Mouse (Mus musculus): ENCODE measurements at regions not wholly inside any gene's neighbourhood (a gene's known extent, or its start where the extent isn't known, plus 50 kb on each side); places are given as distances from the start of the nearest gene placed in this dataset.

DNA sequence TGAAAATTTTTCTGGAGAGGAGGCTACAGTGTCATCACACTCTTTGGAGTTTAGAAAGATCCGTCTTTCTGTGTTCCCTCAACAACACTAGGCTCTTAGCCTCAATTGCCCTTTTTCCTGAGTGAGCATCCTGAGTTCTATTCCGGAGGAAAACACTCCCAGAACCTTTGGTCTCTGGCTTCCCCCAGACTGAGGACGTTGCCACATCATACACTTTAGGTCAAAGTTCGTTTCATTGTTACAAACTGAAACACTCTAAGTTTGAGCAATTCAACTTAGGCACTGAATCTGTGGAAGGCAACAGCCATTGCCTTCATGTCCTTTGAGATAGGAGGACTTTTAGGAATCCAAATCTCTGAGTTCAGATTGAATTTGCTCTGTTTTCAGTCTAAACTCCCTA lies 85.0 kb downstream of the Arl4a start:
- DNase-seq (ENCODE audit: low read depth, low spot score), result no peak
- no peaks in the 10 kb centered on the region for H3K36me3 ChIP-seq (ENCODE audit: control insufficient read depth, insufficient read depth, low read length, poor library complexity, severe bottlenecking)
- no peaks in the 10 kb centered on the region; the same call in 1 of the 2 replicates for H3K27me3 ChIP-seq (ENCODE audit: control insufficient read depth, insufficient read depth, low read length, poor library complexity, severe bottlenecking)

DNA sequence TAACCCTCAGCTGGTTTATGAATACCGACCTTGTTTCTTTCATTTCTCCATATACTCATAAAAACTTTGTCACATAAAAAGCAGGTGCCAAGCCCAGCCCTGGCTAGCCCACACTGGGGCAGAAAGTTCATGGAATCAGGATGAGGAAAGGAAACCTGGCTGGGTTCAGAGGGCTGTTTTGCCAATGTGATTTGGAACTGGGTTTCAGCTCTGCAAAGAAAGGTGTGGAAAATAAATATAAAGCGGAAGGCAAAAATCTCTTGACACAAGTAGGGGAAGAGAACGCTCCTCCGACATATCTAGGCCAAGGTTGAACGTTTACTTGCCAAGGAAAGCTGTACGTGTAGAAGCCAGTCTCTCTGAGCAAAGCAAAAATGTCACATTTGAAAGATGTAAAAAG lies 85.9 kb downstream of the Arl4a start:
- H3K27me3 ChIP-seq (ENCODE audit: control insufficient read depth, insufficient read depth, low read length, poor library complexity, severe bottlenecking), result no peaks in the 10 kb centered on the region; the same call in 1 of the 2 replicates

DNA sequence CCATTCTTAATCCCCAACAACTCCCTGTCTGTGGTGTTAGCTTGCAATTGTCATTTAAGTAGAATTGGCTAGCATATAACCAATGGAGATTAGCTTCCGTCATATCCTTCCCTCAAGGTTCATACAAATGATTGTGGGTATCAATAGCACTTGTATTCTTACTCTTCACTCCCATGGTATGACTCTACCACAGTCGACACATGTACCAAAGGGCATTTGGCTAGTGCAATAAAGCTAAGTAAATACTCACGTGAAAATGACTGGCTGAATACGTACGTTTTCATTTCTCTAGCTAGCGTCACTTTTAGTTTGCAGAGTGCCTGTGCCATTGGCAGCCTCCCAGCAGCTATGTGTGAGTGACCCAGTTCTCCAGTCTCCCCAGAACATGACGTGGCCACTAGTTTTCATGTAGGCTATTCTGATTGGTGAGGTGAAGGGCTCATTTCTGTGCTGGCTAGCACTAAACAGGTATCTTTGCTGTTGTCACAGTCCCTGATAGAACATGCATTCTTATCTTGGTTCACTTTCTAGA lies 87.5 kb downstream of the Arl4a start:
- Histone ChIP-seq H3K27me3 (ENCODE audit: control insufficient read depth, insufficient read depth, low read length, poor library complexity, severe bottlenecking) (no peaks in the 10 kb centered on the region; the same call in 1 of the 2 replicates), H3K36me3 (ENCODE audit: control insufficient read depth, insufficient read depth, low read length, poor library complexity, severe bottlenecking) (no peaks in the 10 kb centered on the region)
- no peak for DNase-seq (ENCODE audit: low read depth, low spot score)

More for the DNA sequence above, 85.9 kb downstream of the Arl4a start:
- no peaks in the 10 kb centered on the region for H3K36me3 ChIP-seq (ENCODE audit: control insufficient read depth, insufficient read depth, low read length, poor library complexity, severe bottlenecking)
- no peak for DNase-seq (ENCODE audit: low read depth, low spot score)

DNA sequence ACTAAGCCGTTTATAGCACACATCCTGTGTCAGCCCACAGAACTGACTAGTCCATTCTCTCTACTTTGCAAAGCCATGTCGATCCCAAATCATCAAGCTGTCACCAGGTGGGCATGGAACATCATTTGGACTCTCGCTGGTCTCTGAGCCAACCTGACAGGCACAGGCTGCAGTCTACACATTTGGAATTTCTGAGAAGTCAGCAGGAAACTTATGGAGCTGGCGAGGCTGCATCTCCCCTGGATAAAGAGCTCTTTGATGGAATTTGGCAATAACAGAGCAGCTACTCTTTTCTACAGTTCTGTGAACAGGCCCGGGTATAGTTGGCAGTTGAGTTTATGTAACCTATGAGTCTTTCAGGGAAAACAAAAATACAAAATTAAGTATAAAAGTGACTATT lies 94.9 kb downstream of the Arl4a start:
- Histone ChIP-seq H3K36me3 (ENCODE audit: control insufficient read depth, insufficient read depth, low read length, poor library complexity, severe bottlenecking) (no peaks in the 10 kb centered on the region), H3K27me3 (ENCODE audit: control insufficient read depth, insufficient read depth, low read length, poor library complexity, severe bottlenecking) (no peaks in the 10 kb centered on the region)
- DNase-seq (ENCODE audit: low read depth, low spot score), result no peak

DNA sequence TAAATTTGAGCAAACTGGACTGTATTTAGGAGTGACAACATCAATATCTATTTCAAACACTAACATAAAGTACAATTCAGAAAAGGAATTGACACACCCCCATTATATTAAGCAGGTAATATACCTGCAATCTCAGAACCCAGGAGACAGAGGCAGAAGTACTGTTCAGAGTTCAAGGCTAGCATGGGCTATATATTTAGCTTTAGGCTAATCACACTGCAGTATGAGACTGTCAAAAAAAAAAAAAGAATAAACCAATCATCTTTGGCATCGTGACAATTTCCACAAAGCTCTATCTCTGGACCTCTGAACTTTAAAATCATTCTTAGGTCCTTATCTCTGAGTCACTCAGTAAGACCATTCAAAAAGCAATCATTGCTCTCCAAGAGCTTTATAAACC lies 96.7 kb downstream of the Arl4a start:
- no peak for DNase-seq (ENCODE audit: low read depth, low spot score)
- Histone ChIP-seq H3K27me3 (ENCODE audit: control insufficient read depth, insufficient read depth, low read length, poor library complexity, severe bottlenecking) (no peaks in the 10 kb centered on the region), H3K36me3 (ENCODE audit: control insufficient read depth, insufficient read depth, low read length, poor library complexity, severe bottlenecking) (no peaks in the 10 kb centered on the region)

DNA sequence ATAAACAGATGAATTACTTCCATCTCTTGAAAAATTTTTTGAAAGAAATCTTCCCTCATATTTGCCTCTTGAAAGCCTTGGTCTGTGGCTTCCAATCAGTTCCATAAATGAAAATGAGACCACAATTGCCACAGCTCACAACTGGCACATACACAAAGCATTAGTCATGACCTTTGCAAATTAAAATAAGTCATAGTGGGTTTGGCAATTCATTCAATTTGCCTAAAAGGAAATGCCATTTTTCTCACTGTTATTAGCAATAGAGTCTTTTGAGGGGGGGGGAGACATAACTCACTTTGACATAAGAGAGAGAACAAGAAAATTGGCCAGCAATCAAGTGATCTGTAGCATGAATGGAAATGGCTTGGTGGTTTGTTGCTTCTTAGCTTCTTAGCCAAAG lies 98.8 kb downstream of the Arl4a start:
- no peaks in the 10 kb centered on the region for H3K36me3 ChIP-seq (ENCODE audit: control insufficient read depth, insufficient read depth, low read length, poor library complexity, severe bottlenecking)
- DNase-seq (ENCODE audit: low read depth, low spot score), result no peak

DNA sequence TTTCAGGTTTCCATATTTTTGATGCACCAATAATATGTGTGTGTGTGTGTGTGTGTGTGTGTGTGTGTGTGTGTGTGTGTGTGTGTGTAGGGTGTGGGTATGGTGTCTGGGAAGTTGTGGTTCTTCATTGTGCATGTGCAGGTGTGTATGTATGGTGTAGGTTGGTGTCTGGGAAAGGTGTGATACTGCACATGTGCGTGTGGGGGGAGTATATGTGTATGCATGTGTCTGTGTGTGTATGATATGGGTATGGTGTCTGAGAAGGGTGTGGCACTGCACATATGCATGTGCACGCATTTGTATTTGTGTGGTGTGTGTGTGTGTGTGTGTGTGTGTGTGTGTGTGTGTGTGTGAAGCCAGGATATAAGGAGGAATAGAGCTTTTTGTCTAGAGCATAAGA lies 99.6 kb downstream of the Arl4a start:
- DNase-seq (ENCODE audit: low read depth, low spot score), result no peak
- H3K36me3 ChIP-seq (ENCODE audit: control insufficient read depth, insufficient read depth, low read length, poor library complexity, severe bottlenecking), result no peaks in the 10 kb centered on the region
- no peaks in the 10 kb centered on the region for H3K27me3 ChIP-seq (ENCODE audit: control insufficient read depth, insufficient read depth, low read length, poor library complexity, severe bottlenecking)

More for the DNA sequence above, 98.8 kb downstream of the Arl4a start:
- no peaks in the 10 kb centered on the region for H3K27me3 ChIP-seq (ENCODE audit: control insufficient read depth, insufficient read depth, low read length, poor library complexity, severe bottlenecking)

DNA sequence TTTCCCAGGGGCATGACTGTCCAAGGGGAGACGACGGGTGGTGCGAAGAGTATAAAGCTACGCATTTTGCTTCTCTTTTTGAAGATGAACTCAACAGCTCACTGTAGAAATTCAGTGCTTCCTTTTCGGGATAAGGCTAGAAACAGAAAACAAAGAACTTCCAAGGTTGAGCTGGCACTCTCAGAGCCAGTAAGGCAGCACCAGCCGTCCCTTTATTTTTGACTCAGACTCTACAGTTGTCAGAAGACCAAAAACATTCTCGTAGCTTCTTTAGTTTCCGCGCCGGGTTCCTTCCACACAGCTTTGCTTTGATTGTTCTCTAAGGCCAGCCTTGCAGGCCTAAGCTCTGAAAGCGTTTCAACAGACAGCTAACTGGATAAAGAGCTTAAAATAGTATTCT lies 101.5 kb downstream of the Arl4a start:
- H3K36me3 ChIP-seq (ENCODE audit: control insufficient read depth, insufficient read depth, low read length, poor library complexity, severe bottlenecking), result no peaks in the 10 kb centered on the region
- DNase-seq (ENCODE audit: low read depth, low spot score), result no peak
- no peaks in the 10 kb centered on the region for H3K27me3 ChIP-seq (ENCODE audit: control insufficient read depth, insufficient read depth, low read length, poor library complexity, severe bottlenecking)

DNA sequence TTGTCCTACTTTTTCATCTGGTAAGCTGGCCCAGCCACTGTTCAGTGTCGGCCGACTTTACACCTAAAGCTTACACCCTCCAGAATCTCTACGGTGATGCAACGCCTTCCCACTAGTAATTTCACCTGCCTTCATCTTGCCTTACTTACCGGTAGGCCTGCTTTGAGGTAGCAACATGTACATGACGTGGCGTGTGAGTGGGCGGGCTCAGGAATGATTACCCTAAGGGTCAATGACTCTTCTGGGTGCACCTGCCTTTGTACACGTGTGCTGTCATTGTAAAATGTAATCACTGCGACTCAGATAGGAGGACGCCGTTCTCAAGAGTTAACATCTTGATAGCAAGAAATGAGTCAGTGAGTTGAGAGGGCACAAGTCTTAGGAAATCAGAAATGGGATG lies 102.0 kb downstream of the Arl4a start:
- DNase-seq (ENCODE audit: low read depth, low spot score), result no peak
- Histone ChIP-seq H3K36me3 (ENCODE audit: control insufficient read depth, insufficient read depth, low read length, poor library complexity, severe bottlenecking) (no peaks in the 10 kb centered on the region), H3K27me3 (ENCODE audit: control insufficient read depth, insufficient read depth, low read length, poor library complexity, severe bottlenecking) (no peaks in the 10 kb centered on the region)

DNA sequence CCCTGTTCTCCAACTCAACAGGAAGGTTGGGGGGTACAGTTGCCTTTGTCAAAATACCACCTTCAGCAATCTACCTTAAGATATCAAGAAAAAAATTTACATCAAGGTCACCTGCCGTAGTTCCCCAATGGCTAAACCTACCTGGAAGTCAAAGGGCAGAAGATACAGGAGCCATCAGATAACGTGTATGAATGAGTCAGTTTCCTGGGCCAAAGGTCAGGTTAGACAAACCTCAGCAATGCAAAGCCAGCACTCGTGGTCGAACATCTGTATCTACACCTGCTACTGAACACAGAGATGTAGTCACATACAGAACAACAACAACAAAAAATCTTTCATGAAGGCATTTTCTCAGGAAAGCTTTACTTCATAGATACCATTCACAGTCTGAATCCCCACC lies 102.9 kb downstream of the Arl4a start:
- H3K36me3 ChIP-seq (ENCODE audit: control insufficient read depth, insufficient read depth, low read length, poor library complexity, severe bottlenecking), result no peaks in the 10 kb centered on the region
- H3K27me3 ChIP-seq (ENCODE audit: control insufficient read depth, insufficient read depth, low read length, poor library complexity, severe bottlenecking), result no peaks in the 10 kb centered on the region
- no peak for DNase-seq (ENCODE audit: low read depth, low spot score)

DNA sequence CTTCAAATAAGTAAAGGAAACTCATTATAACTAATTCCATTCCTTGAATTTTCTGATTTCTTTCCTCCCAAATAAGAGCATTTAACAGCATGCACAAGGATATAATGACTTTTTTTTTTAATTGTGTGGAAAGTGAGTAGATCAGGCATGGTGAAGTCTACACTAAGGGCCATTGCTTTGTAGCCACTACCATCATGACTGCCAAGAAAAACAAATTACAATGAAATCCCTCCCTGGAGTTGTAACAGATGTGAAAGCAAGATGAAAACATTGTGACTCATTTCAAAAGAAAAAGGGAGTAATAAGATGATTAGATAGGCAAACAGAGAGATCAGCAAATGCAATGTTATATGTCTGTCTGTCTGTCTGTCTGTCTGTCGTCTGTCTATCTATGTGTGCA lies 106.6 kb downstream of the Arl4a start:
- DNase-seq (ENCODE audit: low read depth, low spot score), result no peak
- Histone ChIP-seq H3K27me3 (ENCODE audit: control insufficient read depth, insufficient read depth, low read length, poor library complexity, severe bottlenecking) (no peaks in the 10 kb centered on the region), H3K36me3 (ENCODE audit: control insufficient read depth, insufficient read depth, low read length, poor library complexity, severe bottlenecking) (no peaks in the 10 kb centered on the region)

DNA sequence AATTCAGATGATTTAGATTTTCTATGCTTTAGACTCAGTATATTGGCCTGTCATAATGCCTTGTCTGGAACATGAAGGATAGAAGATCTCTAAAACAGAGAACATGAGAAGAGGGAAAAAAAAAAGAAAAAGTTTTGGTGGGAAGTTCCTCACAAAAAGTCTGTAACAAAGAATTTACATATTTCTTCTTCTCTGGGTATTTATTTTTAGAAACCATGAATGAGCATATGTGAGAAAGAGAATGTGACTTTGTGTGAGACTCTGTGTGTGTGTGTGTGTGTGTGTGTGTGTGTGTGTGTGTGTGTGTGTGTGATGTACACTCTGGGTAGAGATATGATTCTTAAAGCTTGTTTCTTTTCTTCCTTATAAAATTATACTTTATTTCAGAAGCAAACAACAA lies 109.9 kb downstream of the Arl4a start:
- Histone ChIP-seq H3K36me3 (ENCODE audit: control insufficient read depth, insufficient read depth, low read length, poor library complexity, severe bottlenecking) (no peaks in the 10 kb centered on the region), H3K27me3 (ENCODE audit: control insufficient read depth, insufficient read depth, low read length, poor library complexity, severe bottlenecking) (no peaks in the 10 kb centered on the region)
- no peak for DNase-seq (ENCODE audit: low read depth, low spot score)

DNA sequence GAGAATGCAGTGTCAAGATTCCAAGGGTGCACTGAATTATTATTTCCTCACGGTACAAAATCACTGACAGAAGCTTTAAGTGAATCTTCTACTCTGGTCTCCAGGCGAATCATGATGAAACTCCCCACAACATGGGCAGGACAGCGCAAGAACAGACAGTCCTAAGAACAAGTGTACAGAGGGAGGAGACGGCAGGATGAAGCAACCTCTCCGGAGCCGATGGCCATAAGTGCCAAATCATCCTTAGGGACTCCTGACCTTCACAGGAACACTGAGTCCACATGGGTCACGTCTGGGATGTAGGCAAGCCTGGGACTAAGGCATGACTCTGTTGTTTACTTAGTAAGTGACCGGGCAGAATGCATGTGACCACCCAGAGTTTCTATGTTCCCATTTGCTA lies 110.8 kb downstream of the Arl4a start:
- Histone ChIP-seq H3K27me3 (ENCODE audit: control insufficient read depth, insufficient read depth, low read length, poor library complexity, severe bottlenecking) (no peaks in the 10 kb centered on the region), H3K36me3 (ENCODE audit: control insufficient read depth, insufficient read depth, low read length, poor library complexity, severe bottlenecking) (no peaks in the 10 kb centered on the region)
- DNase-seq (ENCODE audit: low read depth, low spot score), result no peak

DNA sequence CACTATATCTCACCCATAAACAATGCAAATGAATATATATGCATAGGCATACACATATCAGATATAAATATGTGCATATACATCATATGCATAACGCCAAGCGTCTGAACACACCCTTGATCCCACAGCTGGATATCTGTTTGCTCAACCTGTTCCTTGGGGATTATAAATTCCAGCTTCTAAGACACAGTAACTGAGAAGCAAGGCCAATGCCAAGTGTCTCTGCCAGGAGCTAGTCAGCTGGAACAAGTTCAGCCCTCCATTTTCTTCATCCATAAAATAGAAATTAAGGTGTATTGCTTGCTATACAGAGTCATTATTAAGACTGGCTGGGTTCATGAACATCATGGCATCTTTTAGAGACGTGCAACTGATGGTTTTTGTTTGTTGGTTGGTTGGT lies 116.3 kb downstream of the Arl4a start:
- no peak for DNase-seq (ENCODE audit: low read depth, low spot score)
- Histone ChIP-seq H3K27me3 (ENCODE audit: control insufficient read depth, insufficient read depth, low read length, poor library complexity, severe bottlenecking) (no peaks in the 10 kb centered on the region), H3K36me3 (ENCODE audit: control insufficient read depth, insufficient read depth, low read length, poor library complexity, severe bottlenecking) (no peaks in the 10 kb centered on the region)

DNA sequence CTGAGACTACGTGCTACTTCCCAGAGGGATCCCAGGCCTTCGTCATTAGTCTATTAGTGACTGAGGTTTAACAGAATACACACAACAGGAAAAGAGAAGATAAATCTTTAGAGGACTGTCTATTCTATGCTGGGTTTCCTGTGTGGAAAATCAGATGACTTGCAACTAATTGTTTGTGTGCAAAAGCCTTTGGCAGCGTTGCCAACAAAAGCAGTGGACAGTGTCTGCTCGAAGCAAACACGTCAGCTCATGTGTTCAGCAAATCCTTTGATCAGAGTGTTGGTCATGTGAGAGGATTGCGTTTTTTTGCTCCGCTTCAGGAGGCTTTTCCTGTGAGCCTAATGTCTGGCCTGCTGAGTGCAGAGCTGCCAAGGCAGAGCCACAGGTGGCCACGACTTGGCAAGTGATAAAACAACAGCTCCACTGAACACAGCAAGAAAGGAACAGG lies 117.3 kb downstream of the Arl4a start:
- H3K27me3 ChIP-seq (ENCODE audit: control insufficient read depth, insufficient read depth, low read length, poor library complexity, severe bottlenecking), result no peaks in the 10 kb centered on the region
- no peak for DNase-seq (ENCODE audit: low read depth, low spot score)

DNA sequence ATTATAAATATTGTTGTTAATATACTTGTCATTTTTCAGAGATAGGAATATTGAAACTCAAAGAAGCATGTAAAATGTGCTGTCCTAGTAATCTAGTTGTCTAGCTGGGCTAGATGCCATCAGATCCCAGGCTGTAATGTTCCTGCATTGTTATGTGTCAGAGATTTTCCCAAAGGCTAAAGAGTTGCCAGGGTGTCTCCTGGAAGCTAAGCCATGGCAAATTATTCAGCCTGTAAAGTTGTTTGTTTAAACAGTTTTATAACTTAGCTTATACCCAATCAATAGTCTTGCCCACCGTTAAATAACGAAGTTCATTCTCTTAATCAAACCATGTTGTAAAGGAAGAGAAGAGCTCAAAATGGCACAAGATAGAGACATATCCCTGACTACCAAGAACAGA lies 117.9 kb downstream of the Arl4a start:
- no peaks in the 10 kb centered on the region for H3K27me3 ChIP-seq (ENCODE audit: control insufficient read depth, insufficient read depth, low read length, poor library complexity, severe bottlenecking)
- H3K36me3 ChIP-seq (ENCODE audit: control insufficient read depth, insufficient read depth, low read length, poor library complexity, severe bottlenecking), result no peaks in the 10 kb centered on the region
- DNase-seq (ENCODE audit: low read depth, low spot score), result no peak

More for the DNA sequence above, 117.3 kb downstream of the Arl4a start:
- H3K36me3 ChIP-seq (ENCODE audit: control insufficient read depth, insufficient read depth, low read length, poor library complexity, severe bottlenecking), result no peaks in the 10 kb centered on the region

All from splenic B cell, adult 2 months (primary cell).